Mouse (Mus musculus) liver, embryonic 16.5 days (tissue): ENCODE measurements around the gene Gmip. TPM values are rescaled to one million over a fixed set of nuclear protein-coding genes. Genes with fewer than 3 reads are reported as not detected.
A peak's percentile ranks its signal among the peaks of the same experiment; 100 is the strongest.

ENCODE experiments used
- ATAC-seq: fragments of 200-750 bp; cut with Nextera tagmentation; 2 replicates; pipeline ENCODE4 v1.8.0; 2017; ENCODE audit warnings: low read depth, mild to moderate bottlenecking, moderate number of reproducible peaks, moderate library complexity
- H3K27ac ChIP-seq: fragments of 300-500 bp; sonication (generic); 2 replicates; pipeline ENCODE4 v1.5.1; 2014; ENCODE audit warnings: mild to moderate bottlenecking, low read length
- H3K27me3 ChIP-seq: fragments of 300-500 bp; sonication (generic); 2 replicates; pipeline ENCODE4 v1.6.1; 2014; ENCODE audit warnings: low read depth, low read length, mixed read lengths; ENCODE audit not compliant: control insufficient read depth, insufficient read depth
- H3K36me3 ChIP-seq: fragments of 300-500 bp; sonication (generic); 2 replicates; pipeline ENCODE4 v1.6.1; 2014; ENCODE audit warnings: mild to moderate bottlenecking; ENCODE audit not compliant: control insufficient read depth, insufficient read depth
- H3K4me1 ChIP-seq: fragments of 300-500 bp; sonication (generic); 2 replicates; pipeline ENCODE4 v1.6.1; 2014; ENCODE audit warnings: low read depth, low read length, mixed read lengths; ENCODE audit not compliant: control insufficient read depth
- H3K4me2 ChIP-seq: fragments of 300-500 bp; sonication (generic); 2 replicates; pipeline ENCODE4 v1.6.1; 2014; ENCODE audit warnings: low read depth, low read length, mixed read lengths
- H3K4me3 ChIP-seq: fragments of 300-500 bp; sonication (generic); 2 replicates; pipeline ENCODE4 v1.5.1; 2014; ENCODE audit warnings: low read depth, mild to moderate bottlenecking, low read length
- H3K9ac ChIP-seq: fragments of 300-500 bp; sonication (generic); 2 replicates; pipeline ENCODE4 v1.6.1; 2014; ENCODE audit warnings: low read depth, low read length
- H3K9me3 ChIP-seq: fragments of 300-500 bp; sonication (generic); replicated peaks from 2 replicates; pipeline ENCODE4 v1.6.1; 2016; ENCODE audit warnings: low read length; ENCODE audit not compliant: control insufficient read depth
- WGBS: fragments of 180-500 bp; shearing (Covaris S2); extraction: QIAGEN DNeasy Blood & Tissue Kit; methylation state at CpG from one replicate; pipeline ENCODE4 v1.1.7; 2014; ENCODE audit not compliant: insufficient replicate concordance; 5-methylcytosine and 5-hydroxymethylcytosine counted together
- polyA plus RNA-seq: library from polyadenylated mRNA; unstranded; fragments of >200 nt; fragmentation: Nextera tagmentation; extraction: Ambion mirVana; gene quantifications from 2 replicates; pipeline ENCODE4 v1.2.1, GENCODE M21; 2015

Gmip gene
- polyA plus RNA-seq, 1 experiment from 2014 or later: 7.0 TPM

GRCm38 (mm10) chr8:69789731-69790130 is 18.7 kb upstream of the Gmip start:
- Histone ChIP-seq H3K9me3 (no peaks in the 10 kb centered on the region), H3K4me2 (peak overlapping the region; percentile 79), H3K27ac (no peak overlapping the region; the same call in 1 of the 2 replicates), H3K27me3 (no peaks in the 10 kb centered on the region), H3K9ac (peak overlapping the region; percentile 1; the same call in 1 of the 2 replicates), H3K4me1 (peaks cover 23% of the 10 kb centered on the region), H3K36me3 (peaks cover 13% of the 10 kb centered on the region), H3K4me3 (peak overlapping the region; percentile 100)
- ATAC-seq: no peak
- 43% methylated on average over 5 of the region's 5 CpGs for WGBS

DNA sequence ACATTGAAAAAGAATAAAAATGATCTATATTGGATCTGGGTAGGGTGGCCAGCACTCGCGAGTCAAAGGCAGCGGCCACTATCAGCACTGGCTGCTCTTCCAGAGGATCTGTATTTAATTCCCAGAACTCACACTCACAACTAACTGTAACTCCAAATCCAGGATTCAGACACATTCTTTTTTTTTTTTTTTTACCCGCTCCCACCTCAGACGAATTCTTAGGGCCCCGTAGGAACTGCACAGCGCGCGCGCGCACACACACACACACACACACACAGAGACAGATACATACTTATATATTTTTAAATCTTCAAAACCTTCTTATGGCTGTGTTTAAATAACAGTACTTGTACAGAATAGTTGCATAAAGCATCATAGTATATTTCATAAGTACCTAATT is 18.1 kb upstream of the Gmip start:
- Histone ChIP-seq H3K9me3 (no peaks in the 10 kb centered on the region), H3K27me3 (no peaks in the 10 kb centered on the region), H3K36me3 (peaks cover 19% of the 10 kb centered on the region), H3K4me3 (peak overlapping the region; percentile 100), H3K27ac (peak overlapping the region; percentile 100), H3K9ac (peak overlapping the region; percentile 94), H3K4me1 (peaks cover 23% of the 10 kb centered on the region), H3K4me2 (peak overlapping the region; percentile 79)
- ATAC-seq: no peak
- 10% methylated on average over 11 of the region's 11 CpGs for WGBS

DNA sequence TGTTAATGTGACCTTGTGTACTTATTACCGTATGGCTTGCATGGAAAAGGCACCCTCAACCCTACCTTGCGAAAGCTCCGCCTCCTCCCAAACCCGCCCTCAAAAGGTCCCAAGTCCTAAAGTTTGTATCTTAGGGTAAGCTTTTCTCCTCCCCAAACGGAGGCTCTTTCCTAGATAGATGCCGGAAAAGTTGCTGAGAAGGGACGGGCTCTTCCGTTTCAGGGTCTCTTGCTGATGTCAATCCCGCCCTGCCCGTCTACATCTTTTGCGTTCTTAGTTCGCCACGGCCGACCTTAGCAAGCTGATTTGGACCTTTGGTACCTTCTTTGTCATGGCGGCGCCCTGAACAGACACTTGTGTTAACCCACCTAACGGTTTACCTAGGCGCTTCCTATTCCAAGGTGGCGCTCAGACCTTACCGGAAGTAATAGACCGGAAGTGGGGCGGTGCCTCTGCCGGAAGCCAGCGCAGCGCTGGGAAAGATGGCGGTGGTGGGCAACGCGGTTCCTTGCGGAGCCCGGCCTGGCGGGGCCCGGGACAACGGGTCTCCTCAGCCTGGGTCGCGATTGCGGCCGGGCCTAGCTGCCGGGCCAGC is 17.6 kb upstream of the Gmip start, which contains the start of the genes Atp13a1 and Zfp866:
TSS of gene Atp13a1 (plus strand) at position 391 of the 595 bp plus-strand sequence.
TSS of gene Zfp866 (minus strand) at position 406 of the 595 bp plus-strand sequence.
- H3K4me1 ChIP-seq: peaks cover 23% of the 10 kb centered on the region
- peak within 1 kb of the TSS; percentile 100 for H3K27ac ChIP-seq
- H3K9me3 ChIP-seq: no peaks in the 10 kb centered on the region
- peak within 1 kb of the TSS; percentile 94 for H3K9ac ChIP-seq
- H3K4me3 ChIP-seq: peak within 1 kb of the TSS; percentile 100
- peak within 1 kb of the TSS; percentile 85 for H3K4me2 ChIP-seq
- ATAC-seq: peak; percentile 94
- H3K36me3 ChIP-seq: peaks cover 19% of the 10 kb centered on the region
- no peaks in the 10 kb centered on the region for H3K27me3 ChIP-seq
- under 1% methylated on average over 38 of the region's 38 CpGs for WGBS

DNA sequence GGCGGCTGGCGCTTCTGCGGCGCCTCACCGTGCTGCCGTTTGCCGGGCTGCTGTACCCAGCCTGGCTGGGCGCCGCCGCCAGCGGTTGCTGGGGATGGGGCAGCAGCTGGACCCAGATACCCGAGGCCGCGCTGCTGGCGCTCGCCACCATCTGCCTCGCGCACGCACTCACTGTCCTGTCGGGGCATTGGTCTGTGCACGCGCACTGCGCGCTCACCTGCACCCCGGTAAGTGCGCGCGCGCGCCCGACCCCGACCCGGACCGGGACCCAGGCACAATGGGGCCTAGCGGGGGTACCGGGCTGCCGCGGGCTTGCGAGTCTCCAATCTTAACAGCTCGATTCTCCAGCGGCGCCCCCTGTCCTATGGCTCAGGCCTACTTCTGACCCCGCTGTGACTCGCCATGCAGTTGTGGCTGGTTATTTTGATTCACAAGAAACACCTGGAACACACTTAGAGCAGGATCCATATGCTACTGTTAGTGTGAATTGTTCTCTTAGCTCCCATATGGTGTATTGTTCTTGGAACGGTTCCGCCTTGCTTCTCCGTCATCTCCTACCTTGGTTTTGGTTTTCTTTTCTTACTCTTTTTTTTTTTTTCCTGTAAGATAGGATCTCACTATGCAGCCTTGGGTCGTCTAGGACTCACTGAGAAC is 16.9 kb upstream of the Gmip start:
- no peaks in the 10 kb centered on the region for H3K9me3 ChIP-seq
- peak overlapping the region; percentile 100 for H3K27ac ChIP-seq
- H3K27me3 ChIP-seq: no peaks in the 10 kb centered on the region
- H3K4me2 ChIP-seq: peak overlapping the region; percentile 85
- H3K4me1 ChIP-seq: peaks cover 23% of the 10 kb centered on the region
- WGBS: 0% methylated on average over 48 of the region's 48 CpGs
- ATAC-seq: peak; percentile 63
- peak overlapping the region; percentile 94 for H3K9ac ChIP-seq
- peaks cover 21% of the 10 kb centered on the region for H3K36me3 ChIP-seq
- peak overlapping the region; percentile 100 for H3K4me3 ChIP-seq

GRCm38 (mm10) chr8:69793666-69794065 is 14.8 kb upstream of the Gmip start:
- Histone ChIP-seq H3K9ac (no peak overlapping the region), H3K27ac (no peak overlapping the region), H3K4me1 (peaks cover 23% of the 10 kb centered on the region), H3K27me3 (no peaks in the 10 kb centered on the region), H3K4me2 (no peak overlapping the region), H3K9me3 (no peaks in the 10 kb centered on the region), H3K4me3 (no peak overlapping the region), H3K36me3 (peaks cover 40% of the 10 kb centered on the region)
- no peak for ATAC-seq
- 92% methylated on average over 4 of the region's 4 CpGs for WGBS

- ATAC-seq: no peak
- H3K4me1 ChIP-seq: peaks cover 22% of the 10 kb centered on the region
- H3K4me2 ChIP-seq: no peak overlapping the region
- no peaks in the 10 kb centered on the region for H3K27me3 ChIP-seq
- H3K4me3 ChIP-seq: no peak overlapping the region
- WGBS: 78% methylated on average over 3 of the region's 3 CpGs
- no peak overlapping the region for H3K27ac ChIP-seq
- no peaks in the 10 kb centered on the region for H3K9me3 ChIP-seq
- H3K9ac ChIP-seq: no peak overlapping the region
- H3K36me3 ChIP-seq: peaks cover 43% of the 10 kb centered on the region
These were observed 14.4 kb upstream of the Gmip start for GRCm38 (mm10) chr8:69794096-69794495.

DNA sequence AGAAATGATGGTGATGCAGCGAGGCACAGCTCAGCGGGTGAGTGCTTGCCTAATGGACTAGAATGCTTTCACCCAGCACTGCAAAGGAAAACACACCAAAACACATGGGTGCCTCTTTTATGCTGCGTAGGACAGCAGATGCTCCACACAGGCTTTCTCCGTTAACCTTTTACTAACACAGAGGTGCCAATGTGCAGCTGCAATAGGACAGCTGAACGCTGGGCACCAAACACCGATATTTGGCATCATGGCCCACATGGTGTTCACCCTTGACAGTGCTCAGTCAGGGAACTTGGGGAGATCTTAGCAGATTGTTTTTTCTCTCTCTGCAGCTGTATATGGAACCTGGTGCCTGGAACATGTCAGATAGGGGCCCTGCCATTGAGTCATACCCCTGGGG is 13.6 kb upstream of the Gmip start:
- 86% methylated on average over 6 of the region's 6 CpGs for WGBS
- H3K36me3 ChIP-seq: peaks cover 51% of the 10 kb centered on the region
- no peak overlapping the region for H3K4me2 ChIP-seq

DNA sequence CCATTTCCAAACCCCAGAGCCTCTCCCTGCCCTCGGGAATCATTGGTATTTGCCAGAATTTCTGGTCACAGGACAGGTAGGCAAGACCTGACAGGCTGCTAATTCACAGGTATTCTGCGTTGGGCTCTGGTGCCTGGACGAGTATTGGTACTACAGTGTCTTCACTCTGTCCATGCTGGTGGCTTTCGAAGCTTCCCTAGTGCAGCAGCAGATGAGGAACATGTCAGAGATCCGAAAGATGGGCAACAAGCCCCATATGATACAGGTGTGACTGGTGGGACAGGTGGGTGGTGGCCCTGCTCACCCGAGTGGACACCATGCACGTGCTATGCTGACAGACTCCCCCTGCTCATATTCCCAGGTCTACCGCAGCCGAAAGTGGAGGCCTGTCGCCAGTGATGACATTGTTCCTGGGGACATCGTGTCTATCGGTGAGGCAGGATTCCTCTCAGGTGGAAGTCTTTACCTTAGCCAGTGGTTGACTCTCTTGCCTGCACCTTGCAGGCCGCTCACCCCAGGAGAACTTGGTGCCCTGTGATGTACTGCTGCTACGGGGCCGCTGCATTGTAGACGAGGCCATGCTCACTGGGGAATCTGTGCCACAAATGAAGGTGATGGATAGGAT is 11.6 kb upstream of the Gmip start:
- WGBS: 89% methylated on average over 16 of the region's 16 CpGs
- Histone ChIP-seq H3K9ac (no peak overlapping the region), H3K4me3 (no peak overlapping the region), H3K9me3 (no peaks in the 10 kb centered on the region), H3K4me1 (peaks cover 10% of the 10 kb centered on the region), H3K36me3 (peaks cover 66% of the 10 kb centered on the region), H3K4me2 (no peak overlapping the region), H3K27me3 (no peaks in the 10 kb centered on the region), H3K27ac (no peak overlapping the region)
- ATAC-seq: no peak

More for the DNA sequence above, 13.6 kb upstream of the Gmip start:
- H3K27me3 ChIP-seq: no peaks in the 10 kb centered on the region
- H3K9ac ChIP-seq: no peak overlapping the region
- H3K9me3 ChIP-seq: no peaks in the 10 kb centered on the region
- no peak overlapping the region for H3K27ac ChIP-seq
- H3K4me3 ChIP-seq: no peak overlapping the region
- ATAC-seq: no peak
- H3K4me1 ChIP-seq: peaks cover 15% of the 10 kb centered on the region

DNA sequence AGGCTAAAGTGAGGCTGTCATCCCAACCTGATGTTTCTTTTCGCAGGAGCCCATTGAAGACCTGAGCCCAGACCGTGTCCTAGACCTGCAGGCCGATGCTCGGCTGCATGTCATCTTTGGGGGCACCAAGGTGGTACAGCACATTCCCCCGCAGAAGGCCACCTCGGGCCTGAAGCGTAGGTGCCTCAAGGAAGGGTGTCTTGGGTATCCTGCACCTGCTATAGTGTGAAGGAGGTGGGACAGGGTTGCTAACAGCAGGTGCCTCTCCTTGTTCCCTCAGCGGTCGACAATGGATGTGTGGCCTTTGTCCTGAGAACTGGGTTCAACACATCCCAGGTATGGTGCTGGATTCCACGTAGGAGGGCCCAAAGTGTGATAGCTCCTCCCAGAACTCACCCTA is 10.8 kb upstream of the Gmip start:
- no peak overlapping the region for H3K27ac ChIP-seq
- 89% methylated on average over 10 of the region's 10 CpGs for WGBS
- peaks cover 74% of the 10 kb centered on the region for H3K36me3 ChIP-seq
- peaks cover 2% of the 10 kb centered on the region for H3K4me1 ChIP-seq
- no peaks in the 10 kb centered on the region for H3K9me3 ChIP-seq
- no peak for ATAC-seq
- no peak overlapping the region for H3K4me3 ChIP-seq
- H3K9ac ChIP-seq: no peak overlapping the region
- H3K27me3 ChIP-seq: no peaks in the 10 kb centered on the region
- no peak overlapping the region for H3K4me2 ChIP-seq
